Mouse (Mus musculus) kidney, adult 2 months (tissue): Measurements from ENCODE around the gene Sh3gl2. TPM values are rescaled to one million over a fixed set of nuclear protein-coding genes. Genes with fewer than 3 reads are reported as not detected.

ENCODE experiments used
- DNase-seq: peaks from one replicate; pipeline ENCODE4 v3.0.0; 2021
- H3K27ac ChIP-seq: fragments of 200-500 bp; 2 replicates; pipeline ENCODE4 v1.5.1; 2012; ENCODE audit warnings: low read depth, low read length, control low read depth, inconsistent platforms; ENCODE audit not compliant: insufficient read depth
- H3K27me3 ChIP-seq: fragments of 200-500 bp; replicated peaks from 2 replicates; pipeline ENCODE4 v1.6.1; 2012; ENCODE audit warnings: mild to moderate bottlenecking, moderate library complexity, low read length, inconsistent platforms; ENCODE audit not compliant: control insufficient read depth, insufficient read depth
- H3K36me3 ChIP-seq: fragments of 200-500 bp; 2 replicates; pipeline ENCODE4 v1.6.1; 2012; ENCODE audit warnings: mild to moderate bottlenecking, moderate library complexity, low read length, inconsistent platforms; ENCODE audit not compliant: control insufficient read depth, insufficient read depth
- H3K4me1 ChIP-seq: fragments of 200-500 bp; 2 replicates; pipeline ENCODE4 v1.6.1; 2011; ENCODE audit warnings: low read length; ENCODE audit not compliant: control insufficient read depth, insufficient read depth
- H3K4me3 ChIP-seq: fragments of 200-500 bp; 2 replicates; pipeline ENCODE4 v1.5.1; 2011; ENCODE audit warnings: mild to moderate bottlenecking, low read depth, low read length, control low read depth; ENCODE audit not compliant: insufficient read depth
- CTCF ChIP-seq: fragments of 200-500 bp; conservative IDR thresholded peaks from 2 replicates; pipeline ENCODE4 v1.5.1; 2011; ENCODE audit warnings: low read depth, mild to moderate bottlenecking, control low read depth, low read length, moderate library complexity, mixed read lengths; ENCODE audit not compliant: insufficient read depth, insufficient read length
- POLR2A ChIP-seq: fragments of 200-500 bp; IDR thresholded peaks from one replicate; pipeline ENCODE4 v1.6.1; 2011; ENCODE audit warnings: low read depth, low read length, control low read depth
- WGBS: fragments of 180-500 bp; shearing (Covaris S2); methylation state at CpG from one replicate; pipeline ENCODE4 v1.1.7; 2018; 5-methylcytosine and 5-hydroxymethylcytosine counted together
- polyA plus RNA-seq: library from polyadenylated mRNA; depleted of rRNA; stranded (reverse); fragments of >200 nt; gene quantifications from 2 replicates; pipeline ENCODE4 v1.2.3, GENCODE M21; 2012

Sh3gl2 gene
- polyA plus RNA-seq, 1 experiment = 13.0 TPM

DNA sequence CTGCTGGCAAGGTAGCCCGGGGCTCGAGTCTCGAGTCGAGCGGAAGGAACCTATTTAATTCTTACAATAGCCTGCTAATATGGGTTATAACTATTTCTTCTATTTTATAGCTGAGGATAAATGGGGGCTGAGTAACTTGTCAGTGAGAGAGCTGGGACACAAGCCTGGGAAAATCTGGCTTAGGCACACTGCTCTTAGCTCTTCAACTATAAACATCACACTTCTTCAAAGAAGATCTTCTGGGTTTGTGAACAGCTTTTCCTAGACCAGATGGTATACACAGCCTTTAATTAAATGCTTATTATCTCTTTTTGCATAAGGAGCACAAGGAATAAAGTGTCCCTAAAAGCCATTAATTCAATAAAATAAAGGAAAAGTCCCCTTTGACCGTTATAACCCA lies 278.7 kb downstream of the Sh3gl2 start:
- H3K27me3 ChIP-seq = no peaks in the 10 kb centered on the region
- DNase-seq = no peak
- no peaks in the 10 kb centered on the region for H3K4me1 ChIP-seq
- no peaks in the 10 kb centered on the region for H3K36me3 ChIP-seq
- 93% methylated on average over 6 of the region's 6 CpGs for WGBS
- no peak overlapping the region for H3K27ac ChIP-seq
- no peak for TF ChIP-seq CTCF
- no peak for TF ChIP-seq POLR2A
- no peak overlapping the region for H3K4me3 ChIP-seq

DNA sequence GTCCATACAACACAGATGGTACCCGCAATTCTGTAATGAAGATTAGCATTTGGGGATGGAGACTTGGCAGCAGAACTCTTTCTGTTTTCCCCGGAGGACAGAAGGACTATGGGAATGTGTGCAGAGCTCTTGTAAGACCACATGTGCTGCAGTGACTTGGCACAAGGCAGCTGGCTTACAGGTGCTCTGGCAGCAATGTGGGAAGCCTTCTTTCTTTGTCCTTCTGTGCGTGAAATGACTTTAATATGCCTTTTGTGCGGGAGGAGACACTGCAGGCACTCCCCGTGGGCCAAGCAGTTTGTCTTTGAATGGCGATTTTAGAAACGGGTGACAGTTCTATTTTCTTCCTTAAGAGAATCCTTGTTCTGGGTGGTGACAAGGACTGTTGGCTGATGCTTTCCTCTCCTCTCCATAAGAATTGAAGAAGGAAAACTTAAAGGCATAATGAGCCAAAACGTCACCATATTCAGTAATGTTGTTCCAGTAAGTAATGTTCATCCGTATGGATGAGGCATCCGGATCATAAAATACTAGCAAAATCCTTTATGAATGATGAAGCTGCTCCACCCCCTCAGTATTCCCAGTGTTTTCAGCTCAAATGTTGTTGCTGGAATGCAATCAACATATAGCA lies 281.5 kb downstream of the Sh3gl2 start:
- no peak overlapping the region for H3K4me3 ChIP-seq
- DNase-seq = no peak
- H3K27me3 ChIP-seq = no peaks in the 10 kb centered on the region; the same call in 1 of the 2 replicates
- no peak overlapping the region for H3K27ac ChIP-seq
- no peak for TF ChIP-seq CTCF
- TF ChIP-seq POLR2A = no peak
- H3K4me1 ChIP-seq = no peaks in the 10 kb centered on the region
- 74% methylated on average over 10 of the region's 10 CpGs for WGBS
- no peaks in the 10 kb centered on the region for H3K36me3 ChIP-seq

DNA sequence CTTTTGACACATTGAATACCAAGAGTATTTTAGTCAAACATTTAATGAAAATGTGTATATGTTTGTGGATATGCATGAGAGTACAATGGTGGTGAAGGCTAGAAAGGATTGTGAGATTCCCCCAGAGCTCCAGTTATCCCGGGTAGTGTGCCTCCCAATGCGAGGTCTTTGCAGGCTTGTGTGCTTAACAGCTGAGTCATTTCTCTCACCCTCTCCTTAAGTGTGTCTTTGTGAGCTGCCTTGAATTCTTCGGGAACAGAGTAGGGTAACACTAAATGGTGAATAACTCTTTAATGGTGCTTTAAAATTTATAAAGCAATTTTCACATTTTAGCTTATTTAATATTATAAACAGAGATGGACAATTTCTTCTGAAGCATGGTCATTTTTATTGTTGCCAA lies 300.8 kb downstream of the Sh3gl2 start:
- Histone ChIP-seq H3K36me3 (no peaks in the 10 kb centered on the region), H3K27ac (no peak overlapping the region), H3K4me3 (no peak overlapping the region), H3K27me3 (no peaks in the 10 kb centered on the region), H3K4me1 (no peaks in the 10 kb centered on the region)
- WGBS = 61% methylated on average over 3 of the region's 3 CpGs
- no peak for TF ChIP-seq CTCF
- DNase-seq = no peak

DNA sequence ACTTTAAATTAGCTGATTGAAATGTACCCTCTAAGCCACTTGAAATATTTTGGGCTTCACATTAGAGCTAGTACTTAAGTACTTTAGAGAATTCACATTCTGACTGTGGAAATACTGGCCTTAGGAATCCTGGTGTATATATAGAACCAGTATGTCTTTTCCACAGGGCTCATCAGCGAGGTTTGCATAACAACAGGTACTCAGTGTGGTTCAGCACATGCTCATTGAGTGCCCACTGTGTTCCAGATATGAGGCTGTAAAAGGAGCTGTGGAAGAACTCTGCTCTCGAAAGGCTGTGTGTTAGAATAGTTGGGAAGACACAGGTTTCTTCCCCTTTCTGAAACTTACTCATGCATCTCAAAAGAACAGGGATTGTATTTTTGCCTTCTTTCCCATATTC lies 302.1 kb downstream of the Sh3gl2 start:
- Histone ChIP-seq H3K4me1 (no peaks in the 10 kb centered on the region), H3K27ac (no peak overlapping the region), H3K4me3 (no peak overlapping the region), H3K27me3 (no peaks in the 10 kb centered on the region), H3K36me3 (no peaks in the 10 kb centered on the region)
- WGBS = 58% methylated on average over 2 of the region's 2 CpGs
- DNase-seq = no peak
- no peak for TF ChIP-seq CTCF
- no peak for TF ChIP-seq POLR2A

DNA sequence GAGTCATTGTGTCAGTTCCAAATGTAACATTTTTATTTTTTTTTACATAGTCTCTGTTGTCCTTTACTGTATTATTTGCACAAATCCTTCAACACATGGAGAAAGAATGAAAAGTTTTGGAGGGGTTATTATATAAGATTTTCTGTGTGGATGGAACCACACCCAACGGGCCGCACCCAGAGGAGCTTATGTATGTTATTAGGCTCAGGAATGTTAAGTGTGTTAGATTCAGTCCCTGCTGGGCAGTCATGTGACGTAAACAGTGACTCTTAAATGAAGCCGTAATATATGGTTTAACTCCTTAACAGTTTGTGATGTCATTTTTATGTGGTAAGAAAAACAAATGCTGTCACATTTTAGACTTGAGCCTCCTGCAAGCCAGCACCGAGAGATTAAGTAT lies 302.6 kb downstream of the Sh3gl2 start:
- Histone ChIP-seq H3K27me3 (no peaks in the 10 kb centered on the region), H3K27ac (no peak overlapping the region)

DNA sequence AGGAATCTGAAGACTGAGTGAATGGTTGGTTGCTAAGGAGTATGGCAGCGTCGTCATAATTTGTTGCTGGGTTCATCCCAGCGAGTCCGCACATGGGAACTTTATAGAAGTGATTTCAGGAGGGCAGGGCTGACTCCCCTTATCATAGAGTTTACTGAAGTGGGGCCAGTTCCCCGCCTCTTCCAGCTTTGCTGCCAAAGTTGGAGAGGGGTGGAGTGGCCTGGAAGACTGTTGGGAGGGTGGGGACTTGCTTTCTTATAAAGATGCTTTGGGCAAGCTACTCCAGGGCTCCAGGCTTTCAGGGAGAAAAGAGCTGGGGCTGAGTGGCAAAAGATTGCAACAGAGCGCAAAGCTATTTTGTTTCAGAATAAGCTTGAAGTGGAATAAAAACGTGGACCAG lies 308.4 kb downstream of the Sh3gl2 start:
- H3K4me3 ChIP-seq = no peak overlapping the region
- WGBS = 42% methylated on average over 7 of the region's 7 CpGs
- H3K36me3 ChIP-seq = no peaks in the 10 kb centered on the region
- 0 out of 2 replicates have a peak, but pooled peaks cover 1% of the 10 kb centered on the region for H3K27me3 ChIP-seq
- H3K27ac ChIP-seq = no peak overlapping the region
- DNase-seq = peak; percentile 16
- TF ChIP-seq POLR2A (no peak), CTCF (no peak)
- no peaks in the 10 kb centered on the region for H3K4me1 ChIP-seq

More for the DNA sequence above, 302.6 kb downstream of the Sh3gl2 start:
- 65% methylated on average over 5 of the region's 5 CpGs for WGBS
- no peak for TF ChIP-seq CTCF
- TF ChIP-seq POLR2A = no peak
- H3K4me3 ChIP-seq = no peak overlapping the region
- no peaks in the 10 kb centered on the region for H3K36me3 ChIP-seq
- no peak for DNase-seq
- H3K4me1 ChIP-seq = no peaks in the 10 kb centered on the region

DNA sequence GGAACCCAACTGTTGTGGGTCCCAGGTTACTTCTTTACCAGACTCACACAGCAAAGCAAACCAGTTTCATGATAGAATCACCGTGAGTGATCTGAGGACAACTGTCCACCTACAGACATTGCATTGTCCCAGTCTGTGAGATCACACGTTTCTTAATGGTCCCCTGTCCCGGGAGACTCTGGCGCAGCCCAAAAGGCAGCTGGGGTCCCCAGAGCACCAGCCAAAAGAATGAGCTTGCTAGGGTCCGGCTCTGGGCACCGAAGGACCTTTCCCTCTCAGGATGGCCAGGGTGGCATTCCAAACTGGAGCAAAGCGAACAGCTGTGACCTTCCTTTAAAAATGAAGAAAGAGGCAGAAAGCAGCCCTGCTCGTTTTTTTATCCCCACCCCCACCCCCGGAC lies 308.9 kb downstream of the Sh3gl2 start, which contains the start of gene Adamtsl1:
TSS of gene Adamtsl1 (plus strand) at position 381 of the 400 bp plus-strand sequence.
- WGBS = 2% methylated on average over 9 of the region's 9 CpGs
- Histone ChIP-seq H3K4me3 (peak within 1 kb of the TSS; percentile 47), H3K36me3 (no peaks in the 10 kb centered on the region), H3K27me3 (0 out of 2 replicates have a peak, but pooled peaks cover 1% of the 10 kb centered on the region), H3K27ac (no peak within 1 kb of the TSS), H3K4me1 (no peaks in the 10 kb centered on the region)
- no peak for DNase-seq
- TF ChIP-seq CTCF = no peak
- no peak for TF ChIP-seq POLR2A
